Comparison of ENCODE assay signal across 7 mouse cellular contexts in genomic region chr3:129199609-129200500, GRCm38 (mm10). TPM values are rescaled to one million over a fixed set of nuclear protein-coding genes. Genes with fewer than 3 reads are reported as not detected.
DNase-seq lines count a peak whose midpoint lies in the region; ATAC-seq and TF ChIP-seq lines count a peak whose summit lies in the region.

Gene Pitx2, plus strand, starts transcription at chr3:129199878.

- ATAC-seq in forebrain, embryonic 16.5 days, result peak; percentile 60
- ATAC-seq in neural tube, embryonic 12.5 days (ENCODE audit: low FRiP score, low read depth), result peak; percentile 77

- no peak within 1 kb of the TSS; the same call in 1 of the 2 replicates for H3K9ac ChIP-seq in forebrain, embryonic 16.5 days (replicated peaks; ENCODE audit: low read depth, low read length)
- H3K9ac ChIP-seq in neural tube, embryonic 12.5 days, result 0 out of 2 replicates have a peak within 1 kb of the TSS, but pooled peaks have one; percentile 33

- H3K36me3 ChIP-seq in E14TG2a.4 (ENCODE audit: insufficient read depth, low read length), result no peaks in the 10 kb centered on the region
- H3K36me3 ChIP-seq in forebrain, embryonic 16.5 days (ENCODE audit: control insufficient read depth, insufficient read depth), result no peaks in the 10 kb centered on the region
- no peaks in the 10 kb centered on the region for H3K36me3 ChIP-seq in neural tube, embryonic 12.5 days

- H3K27me3 ChIP-seq in E14TG2a.4 (ENCODE audit: insufficient read depth, low read length), result peaks cover 93% of the 10 kb centered on the region
- peaks cover 69% of the 10 kb centered on the region for H3K27me3 ChIP-seq in forebrain, embryonic 16.5 days (replicated peaks; ENCODE audit: control insufficient read depth, insufficient read depth, low read length)
- H3K27me3 ChIP-seq in neural tube, embryonic 12.5 days (replicated peaks), result peaks cover 93% of the 10 kb centered on the region

- under 1% methylated on average over 59 of the region's 60 CpGs for WGBS in forebrain, embryonic 16.5 days
- WGBS in neural tube, embryonic 12.5 days, result under 1% methylated on average over 60 of the region's 60 CpGs

- peak; percentile 61 for DNase-seq in Muller cell, postnatal 12 days (ENCODE audit: inconsistent ontology term)
- DNase-seq in kidney, postnatal 4 days, result peak; percentile 49 to 62
- DNase-seq in c-Kit-positive CD71-positive TER-119-positive erythroid progenitor cells, embryonic 14.5 days (ENCODE audit: low spot score), result no peak
- no peak for DNase-seq in right cerebral cortex, postnatal 4 days

- peak within 1 kb of the TSS; percentile 54 for H3K4me2 ChIP-seq in forebrain, embryonic 16.5 days (ENCODE audit: low read length)
- H3K4me2 ChIP-seq in neural tube, embryonic 12.5 days (replicated peaks), result peak within 1 kb of the TSS; percentile 71

- peaks cover 46% of the 10 kb centered on the region for H3K4me1 ChIP-seq in E14TG2a.4 (replicated peaks; ENCODE audit: low read depth, low read length)
- H3K4me1 ChIP-seq in forebrain, embryonic 16.5 days (replicated peaks; ENCODE audit: control insufficient read depth, insufficient read depth, low read length), result peaks cover 17% of the 10 kb centered on the region
- peaks cover 32% of the 10 kb centered on the region for H3K4me1 ChIP-seq in neural tube, embryonic 12.5 days

- H3K27ac ChIP-seq in forebrain, embryonic 16.5 days (ENCODE audit: low read length), result no peak within 1 kb of the TSS
- H3K27ac ChIP-seq in neural tube, embryonic 12.5 days, result no peak within 1 kb of the TSS; the same call in 1 of the 2 replicates

- peak within 1 kb of the TSS; percentile 68 for H3K4me3 ChIP-seq in E14TG2a.4 (replicated peaks; ENCODE audit: low read length)
- peak within 1 kb of the TSS; percentile 35 for H3K4me3 ChIP-seq in forebrain, embryonic 16.5 days (replicated peaks; ENCODE audit: low read length)
- peak within 1 kb of the TSS; percentile 34 for H3K4me3 ChIP-seq in neural tube, embryonic 12.5 days

- H3K9me3 ChIP-seq in E14TG2a.4 (ENCODE audit: low read length), result no peaks in the 10 kb centered on the region
- no peaks in the 10 kb centered on the region for H3K9me3 ChIP-seq in forebrain, embryonic 16.5 days (ENCODE audit: control insufficient read depth, low read length)
- H3K9me3 ChIP-seq in neural tube, embryonic 12.5 days, result no peaks in the 10 kb centered on the region

- no peak for TF ChIP-seq CTCF in E14TG2a.4 (conservative IDR thresholded peaks at IDR 0.05; ENCODE audit: low read length)

RNA-seq across cellular contexts. Expression of gene Pitx2, which starts in this region (rescaled TPM):
- polyA plus RNA-seq in forebrain, embryonic 16.5 days (2015; fragmentation: Nextera tagmentation; extraction: Ambion mirVana), result 0.86 and 4.9 TPM in 2 replicates
- polyA plus RNA-seq in neural tube, embryonic 12.5 days (2016; fragmentation: Nextera tagmentation; extraction: Ambion mirVana), result 7.6 and 10.2 TPM in 2 replicates

Comparison
In these comparisons a context has a peak if more than half of its experiments do, and no peak if none do; other contexts are left out.
1. DNase-seq: peak in Muller cell, postnatal 12 days (single experiment) and kidney, postnatal 4 days (2 of 2); none in c-Kit-positive CD71-positive TER-119-positive erythroid progenitor cells, embryonic 14.5 days (single experiment) and right cerebral cortex, postnatal 4 days (single experiment).
2. Peak in every context shown above with its lines, with median percentiles within 50 percentile points of each other: H3K4me3 ChIP-seq.